Mouse (Mus musculus) kidney, postnatal 0 days (tissue): ENCODE measurements around the gene Gm20532. TPM values are rescaled to one million over a fixed set of nuclear protein-coding genes. Genes with fewer than 3 reads are reported as not detected.

Experiments used
- ATAC-seq: fragments of 200-750 bp; cut with Nextera tagmentation; replicated peaks from 2 replicates; pipeline ENCODE4 v1.8.0; 2017; ENCODE audit warnings: low read depth, moderate number of reproducible peaks, moderate TSS enrichment, moderate library complexity; ENCODE audit not compliant: low FRiP score
- DNase-seq: peaks from one replicate; pipeline ENCODE4 v3.0.0-alpha.2; 2016; ENCODE audit warnings: low spot score
- H3K27ac ChIP-seq: fragments of 300-500 bp; sonication (generic); 2 replicates; pipeline ENCODE4 v1.5.1; 2014; ENCODE audit warnings: mild to moderate bottlenecking
- H3K27me3 ChIP-seq: fragments of 300-500 bp; sonication (generic); 2 replicates; pipeline ENCODE4 v1.6.1; 2014; ENCODE audit warnings: low read length, mixed read lengths; ENCODE audit not compliant: insufficient read depth
- H3K36me3 ChIP-seq: fragments of 300-500 bp; sonication (generic); 2 replicates; pipeline ENCODE4 v1.6.1; 2014; ENCODE audit warnings: low read length, mixed read lengths; ENCODE audit not compliant: insufficient read depth
- H3K4me1 ChIP-seq: fragments of 300-500 bp; sonication (generic); replicated peaks from 2 replicates; pipeline ENCODE4 v1.6.1; 2014; ENCODE audit warnings: antibody characterized with exemption, low read length, mixed read lengths; ENCODE audit not compliant: insufficient read depth
- H3K4me2 ChIP-seq: fragments of 300-500 bp; sonication (generic); 2 replicates; pipeline ENCODE4 v1.6.1; 2014; ENCODE audit warnings: mild to moderate bottlenecking, low read length, moderate library complexity, mixed read lengths
- H3K4me3 ChIP-seq: fragments of 300-500 bp; sonication (generic); replicated peaks from 2 replicates; pipeline ENCODE4 v1.5.1; 2014; ENCODE audit warnings: low read depth, low read length
- H3K9ac ChIP-seq: fragments of 300-500 bp; sonication (generic); 2 replicates; pipeline ENCODE4 v1.6.1; 2014; ENCODE audit warnings: low read depth, low read length
- H3K9me3 ChIP-seq: fragments of 300-500 bp; sonication (generic); replicated peaks from 2 replicates; pipeline ENCODE4 v1.6.1; 2016; ENCODE audit warnings: low read length, inconsistent platforms, mixed read lengths
- CTCF ChIP-seq: IDR thresholded peaks from 2 replicates; pipeline ENCODE4 v1.5.1; 2016; ENCODE audit warnings: antibody characterized with exemption, low read depth, mild to moderate bottlenecking, moderate library complexity
- WGBS: fragments of 180-500 bp; shearing (Covaris S2); extraction: QIAGEN DNeasy Blood & Tissue Kit; methylation state at CpG from one replicate; pipeline ENCODE4 v1.1.7; 2014; 5-methylcytosine and 5-hydroxymethylcytosine counted together
- polyA plus RNA-seq: library from polyadenylated mRNA; unstranded; fragments of >200 nt; fragmentation: Nextera tagmentation; extraction: Ambion mirVana; gene quantifications from 2 replicates; pipeline ENCODE4 v1.2.1, GENCODE M21; 2015

Gene Gm20532
- polyA plus RNA-seq, 1 experiment from 2014 or later, result not detected

GRCm38 (mm10) chr2:26571400-26571799 lies 15.0 kb upstream of the Gm20532 start:
- no peak for TF ChIP-seq CTCF
- Histone ChIP-seq H3K36me3 (no peaks in the 10 kb centered on the region), H3K4me2 (peak overlapping the region; percentile 15; the same call in 1 of the 2 replicates), H3K27ac (peak overlapping the region; percentile 82), H3K27me3 (no peaks in the 10 kb centered on the region), H3K9ac (0 out of 2 replicates have a peak overlapping the region, but pooled peaks have one; percentile 19), H3K4me1 (peaks cover 18% of the 10 kb centered on the region), H3K4me3 (no peak overlapping the region), H3K9me3 (no peaks in the 10 kb centered on the region)
- WGBS, result 61% methylated on average over 9 of the region's 9 CpGs
- DNase-seq (no peak), ATAC-seq (no peak)

GRCm38 (mm10) chr2:26571826-26572225 lies 14.6 kb upstream of the Gm20532 start:
- no peak for TF ChIP-seq CTCF
- Histone ChIP-seq H3K27me3 (no peaks in the 10 kb centered on the region), H3K4me1 (peaks cover 18% of the 10 kb centered on the region), H3K4me2 (peak overlapping the region; percentile 15; the same call in 1 of the 2 replicates), H3K4me3 (no peak overlapping the region), H3K9me3 (no peaks in the 10 kb centered on the region), H3K27ac (peak overlapping the region; percentile 82), H3K9ac (0 out of 2 replicates have a peak overlapping the region, but pooled peaks have one; percentile 19), H3K36me3 (no peaks in the 10 kb centered on the region)
- DNase-seq (peak; percentile 68), ATAC-seq (no peak)
- WGBS, result 62% methylated on average over 5 of the region's 5 CpGs

GRCm38 (mm10) chr2:26573396-26573795 lies 13.0 kb upstream of the Gm20532 start:
- 27% methylated on average over 12 of the region's 12 CpGs for WGBS
- Histone ChIP-seq H3K4me1 (peaks cover 22% of the 10 kb centered on the region), H3K4me2 (peak overlapping the region; percentile 10; the same call in 1 of the 2 replicates), H3K27ac (peak overlapping the region; percentile 70), H3K9me3 (no peaks in the 10 kb centered on the region), H3K9ac (no peak overlapping the region), H3K4me3 (no peak overlapping the region), H3K27me3 (no peaks in the 10 kb centered on the region), H3K36me3 (no peaks in the 10 kb centered on the region)
- ATAC-seq (0 out of 2 replicates have a peak, but pooled peaks have one; percentile 14), DNase-seq (peak; percentile 69)
- TF ChIP-seq CTCF, result no peak

DNA sequence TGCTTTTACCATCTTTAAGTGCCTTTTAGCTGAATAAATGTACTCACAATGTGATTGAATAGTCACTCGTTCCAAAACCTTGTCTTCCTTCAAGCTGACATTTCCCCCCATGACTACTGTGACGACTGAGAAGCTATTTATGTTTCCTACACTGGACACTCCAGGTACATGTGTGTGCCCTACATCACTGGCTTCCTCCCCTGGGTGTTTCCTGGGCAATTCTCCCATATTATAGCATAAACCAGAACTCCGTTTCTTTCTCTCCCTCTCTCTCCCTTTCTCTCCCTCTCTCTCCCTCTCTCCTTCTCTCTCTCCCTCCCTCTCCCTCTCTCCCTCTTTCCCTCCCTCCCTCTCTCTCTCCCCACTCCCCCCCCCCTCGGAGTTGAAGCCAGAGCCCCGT lies 12.6 kb upstream of the Gm20532 start:
- no peaks in the 10 kb centered on the region for H3K36me3 ChIP-seq
- H3K4me3 ChIP-seq, result no peak overlapping the region
- no peak for DNase-seq
- peak overlapping the region; percentile 31; the same call in 1 of the 2 replicates for H3K9ac ChIP-seq
- no peaks in the 10 kb centered on the region for H3K27me3 ChIP-seq
- peaks cover 22% of the 10 kb centered on the region for H3K4me1 ChIP-seq
- ATAC-seq, result no peak
- no peaks in the 10 kb centered on the region for H3K9me3 ChIP-seq
- TF ChIP-seq CTCF, result no peak
- H3K27ac ChIP-seq, result peak overlapping the region; percentile 70
- peak overlapping the region; percentile 10; the same call in 1 of the 2 replicates for H3K4me2 ChIP-seq
- 17% methylated on average over 5 of the region's 5 CpGs for WGBS

DNA sequence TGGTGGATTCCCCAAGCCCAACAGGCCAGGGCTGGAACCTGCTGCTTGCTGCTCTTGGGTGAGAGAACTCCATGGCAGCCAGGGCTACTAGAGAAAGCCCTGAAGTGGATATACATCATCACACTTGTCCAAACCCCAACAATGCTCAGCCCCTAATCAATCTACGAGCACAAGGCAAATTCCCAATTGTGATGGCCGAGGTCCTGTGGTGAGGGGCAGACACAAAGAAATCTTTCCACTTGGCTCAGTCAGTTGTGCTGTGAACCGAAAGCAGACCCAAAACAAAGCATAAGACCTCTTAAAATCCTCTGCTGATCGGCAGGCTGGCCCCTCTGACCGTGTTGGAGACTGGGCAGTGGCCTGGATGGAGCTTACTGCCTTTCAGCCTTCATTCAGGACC lies 11.6 kb upstream of the Gm20532 start:
- H3K4me3 ChIP-seq, result no peak overlapping the region
- H3K27me3 ChIP-seq, result no peaks in the 10 kb centered on the region
- 76% methylated on average over 5 of the region's 5 CpGs for WGBS
- peaks cover 22% of the 10 kb centered on the region for H3K4me1 ChIP-seq
- no peak for DNase-seq
- H3K9me3 ChIP-seq, result no peaks in the 10 kb centered on the region
- H3K27ac ChIP-seq, result peak overlapping the region; percentile 70
- TF ChIP-seq CTCF, result no peak
- ATAC-seq, result no peak
- H3K36me3 ChIP-seq, result no peaks in the 10 kb centered on the region
- no peak overlapping the region for H3K9ac ChIP-seq
- H3K4me2 ChIP-seq, result no peak overlapping the region

DNA sequence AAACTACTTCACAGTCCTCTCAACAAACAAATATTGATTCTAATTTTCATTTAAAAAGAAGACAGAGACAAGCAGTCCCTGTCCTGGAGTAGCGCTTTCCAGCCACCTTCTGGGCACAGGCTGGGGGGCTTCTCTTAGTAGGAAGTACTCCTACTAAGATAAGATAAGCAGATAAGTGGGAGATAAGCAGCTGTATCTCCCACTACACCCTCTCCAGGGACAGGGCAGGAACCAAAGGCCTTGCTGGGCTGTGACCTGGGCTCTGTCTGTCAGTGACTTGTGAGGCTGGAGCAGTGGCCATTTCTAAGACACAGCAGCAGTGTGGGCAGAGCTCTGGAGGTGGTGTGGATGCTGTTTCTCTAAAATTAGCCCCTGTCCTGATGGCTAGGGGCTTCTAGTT lies 11.1 kb upstream of the Gm20532 start:
- no peaks in the 10 kb centered on the region for H3K9me3 ChIP-seq
- no peak for TF ChIP-seq CTCF
- DNase-seq (no peak), ATAC-seq (no peak)
- no peak overlapping the region for H3K4me3 ChIP-seq
- H3K36me3 ChIP-seq, result no peaks in the 10 kb centered on the region
- H3K27ac ChIP-seq, result peak overlapping the region; percentile 70
- H3K9ac ChIP-seq, result 0 out of 2 replicates have a peak overlapping the region, but pooled peaks have one; percentile 35
- H3K4me2 ChIP-seq, result no peak overlapping the region
- H3K27me3 ChIP-seq, result no peaks in the 10 kb centered on the region
- H3K4me1 ChIP-seq, result peaks cover 22% of the 10 kb centered on the region
- WGBS, result 89% methylated on average over 1 of the region's 1 CpGs
